Mouse (Mus musculus): Measurements from ENCODE around the gene Oit3. TPM values are rescaled to one million over a fixed set of nuclear protein-coding genes. Genes with fewer than 3 reads are reported as not detected.

The Oit3 gene
- under 1 TPM; 0.30 to 0.84 TPM for total RNA-seq (2021)

- DNase-seq (ENCODE audit: low spot score in 2 of 2): no peak
- intact Hi-C loops (cut with DNase I): no loop called here
Measured at GRCm38 (mm10) chr10:59441735-59442134, at the start of gene Oit3. TSS of gene Oit3 (minus strand) at chr10:59441778.

GRCm38 (mm10) chr10:59490920-59491319 lies 49.3 kb upstream of the Oit3 start:
- intact Hi-C loops (cut with DNase I): loop anchor here (5.0 kb wide), 2 partner anchors 126 to 376 kb away; partner anchors contain the start of genes Gm10322 and Mcu
- no peak for DNase-seq (ENCODE audit: low spot score in 2 of 2)

GRCm38 (mm10) chr10:59489411-59489810 lies 47.8 kb upstream of the Oit3 start:
- intact Hi-C loops (cut with DNase I): no loop called here
- no peak for DNase-seq (ENCODE audit: low spot score in 2 of 2)

GRCm38 (mm10) chr10:59487351-59487750 lies 45.8 kb upstream of the Oit3 start:
- intact Hi-C loops (cut with DNase I): no loop called here
- no peak for DNase-seq (ENCODE audit: low spot score in 2 of 2)

GRCm38 (mm10) chr10:59484318-59484717 lies 42.7 kb upstream of the Oit3 start:
- DNase-seq (ENCODE audit: low spot score in 2 of 2): no peak
- intact Hi-C loops (cut with DNase I): no loop called here

- intact Hi-C loops (cut with DNase I): no loop called here
- DNase-seq (ENCODE audit: low spot score in 2 of 2): no peak
Measured at GRCm38 (mm10) chr10:59481381-59481780, 39.8 kb upstream of the Oit3 start.

- intact Hi-C loops (cut with DNase I): no loop called here
- peak; percentile 18 to 23 for DNase-seq (ENCODE audit: low spot score in 2 of 2)
Measured at GRCm38 (mm10) chr10:59470451-59470850, 28.9 kb upstream of the Oit3 start.

GRCm38 (mm10) chr10:59467297-59467696 lies 25.7 kb upstream of the Oit3 start:
- DNase-seq (ENCODE audit: low spot score in 2 of 2): no peak
- intact Hi-C loops (cut with DNase I): no loop called here

- intact Hi-C loops (cut with DNase I): no loop called here
Measured at GRCm38 (mm10) chr10:59466626-59467025, 25.0 kb upstream of the Oit3 start.

GRCm38 (mm10) chr10:59465546-59465945 lies 24.0 kb upstream of the Oit3 start:
- DNase-seq (ENCODE audit: low spot score in 2 of 2): no peak
- intact Hi-C loops (cut with DNase I): no loop called here

More at GRCm38 (mm10) chr10:59466626-59467025, 25.0 kb upstream of the Oit3 start:
- no peak for DNase-seq (ENCODE audit: low spot score in 2 of 2)

- DNase-seq (ENCODE audit: low spot score in 2 of 2): no peak
- intact Hi-C loops (cut with DNase I): no loop called here
Measured at GRCm38 (mm10) chr10:59462307-59462706, 20.7 kb upstream of the Oit3 start.

GRCm38 (mm10) chr10:59459767-59460166 lies 18.2 kb upstream of the Oit3 start:
- peak; percentile 39 to 59 for DNase-seq (ENCODE audit: low spot score in 2 of 2)
- intact Hi-C loops (cut with DNase I): loop anchor here (10.0 kb wide), 1 partner anchor 385 kb away; no protein-coding TSS in a partner anchor

GRCm38 (mm10) chr10:59454631-59455030 lies 13.1 kb upstream of the Oit3 start:
- no peak for DNase-seq (ENCODE audit: low spot score in 2 of 2)
- intact Hi-C loops (cut with DNase I): loop anchor here (10.0 kb wide), 1 partner anchor 390 kb away; no protein-coding TSS in a partner anchor

GRCm38 (mm10) chr10:59451839-59452238 lies 10.3 kb upstream of the Oit3 start:
- DNase-seq (ENCODE audit: low spot score in 2 of 2): no peak
- intact Hi-C loops (cut with DNase I): loop anchor here (10.0 kb wide), 1 partner anchor 393 kb away; no protein-coding TSS in a partner anchor

GRCm38 (mm10) chr10:59447546-59447945 lies 6.0 kb upstream of the Oit3 start:
- intact Hi-C loops (cut with DNase I): no loop called here
- DNase-seq (ENCODE audit: low spot score in 2 of 2): peak in 1 of 2 experiments; percentile 48

GRCm38 (mm10) chr10:59446911-59447437 lies 5.4 kb upstream of the Oit3 start:
- intact Hi-C loops (cut with DNase I): no loop called here
- peak in 1 of 2 experiments; percentile 18 for DNase-seq (ENCODE audit: low spot score in 2 of 2)

- no peak for DNase-seq (ENCODE audit: low spot score in 2 of 2)
- intact Hi-C loops (cut with DNase I): no loop called here
Measured at GRCm38 (mm10) chr10:59444635-59445034, 3.1 kb upstream of the Oit3 start.

- DNase-seq (ENCODE audit: low spot score in 2 of 2): no peak
- intact Hi-C loops (cut with DNase I): no loop called here
Measured at GRCm38 (mm10) chr10:59444106-59444505, 2.5 kb upstream of the Oit3 start.

- intact Hi-C loops (cut with DNase I): no loop called here
Measured at GRCm38 (mm10) chr10:59443212-59443611, 1.6 kb upstream of the Oit3 start.

GRCm38 (mm10) chr10:59440177-59440576 lies 1.4 kb downstream of the Oit3 start:
- intact Hi-C loops (cut with DNase I): no loop called here
- no peak for DNase-seq (ENCODE audit: low spot score in 2 of 2)

More at GRCm38 (mm10) chr10:59443212-59443611, 1.6 kb upstream of the Oit3 start:
- DNase-seq (ENCODE audit: low spot score in 2 of 2): no peak

GRCm38 (mm10) chr10:59439508-59439931 lies 2.1 kb downstream of the Oit3 start:
- intact Hi-C loops (cut with DNase I): no loop called here
- DNase-seq (ENCODE audit: low spot score in 2 of 2): no peak

GRCm38 (mm10) chr10:59438651-59439050 lies 2.9 kb downstream of the Oit3 start:
- intact Hi-C loops (cut with DNase I): no loop called here
- no peak for DNase-seq (ENCODE audit: low spot score in 2 of 2)
